Comparison of ENCODE assay signal across 31 mouse cellular contexts in the genomic region with DNA sequence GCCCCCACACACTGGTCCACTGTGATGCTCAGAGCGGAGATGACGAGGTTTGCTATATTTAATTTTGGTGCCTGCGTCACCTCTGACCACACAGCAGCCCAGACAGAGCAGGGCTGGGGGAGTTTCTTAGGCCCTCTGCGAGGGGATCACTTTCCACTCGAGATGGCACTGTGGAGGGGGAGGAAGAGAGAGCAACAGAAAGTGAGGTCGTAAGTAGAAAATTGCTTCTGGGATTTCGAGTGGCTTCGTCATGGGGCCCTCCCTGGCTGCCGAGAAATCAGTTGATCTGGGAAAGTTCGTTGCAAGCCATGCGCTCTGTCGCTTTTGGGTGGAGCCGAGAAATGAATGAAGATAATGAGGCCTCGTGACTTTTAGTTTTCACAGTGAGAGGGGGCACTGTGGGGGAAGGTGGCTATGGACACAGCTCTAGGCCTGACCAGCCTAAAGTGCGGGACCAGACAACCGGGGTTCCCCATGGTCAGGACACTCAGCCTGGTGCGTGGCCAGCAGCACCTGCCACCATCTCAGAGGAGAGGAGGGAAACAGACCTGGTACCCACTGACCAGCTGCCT. TPM values are rescaled to one million over a fixed set of nuclear protein-coding genes. Genes with fewer than 3 reads are reported as not detected.
A peak's percentile ranks its signal among the peaks of the same experiment; 100 is the strongest.
DNase-seq lines count a peak whose midpoint lies in the region; ATAC-seq and TF ChIP-seq lines count a peak whose summit lies in the region.
"Had no signal": no experiment of that assay in that cellular context is flagged by ENCODE, and none has a peak within 500 bp of the region (broad histone marks: within the 10 kb centered on the region; RNA-seq: fewer than 3 reads in every experiment).

No protein-coding gene starts in this region.

- TF ChIP-seq POLR2A in thymus, adult 2 months (IDR thresholded peaks at IDR 0.05; ENCODE audit: control insufficient read depth, extremely low read depth, insufficient read depth, low read length, poor library complexity), result no peak

- peaks cover 10% of the 10 kb centered on the region for H3K4me1 ChIP-seq in heart, embryonic 12.5 days (replicated peaks)
- peaks cover 39% of the 10 kb centered on the region for H3K4me1 ChIP-seq in liver, embryonic 12.5 days
- H3K4me1 ChIP-seq in intestine, embryonic 16.5 days (ENCODE audit: control insufficient read depth, insufficient read depth, low read length), result no peaks in the 10 kb centered on the region
- H3K4me1 ChIP-seq in thymus, adult 2 months (replicated peaks; ENCODE audit: control insufficient read depth, insufficient read depth, low read length), result no peaks in the 10 kb centered on the region
- H3K4me1 ChIP-seq: lung, embryonic 15.5 days; midbrain, embryonic 12.5 days; neural tube, embryonic 13.5 days had no signal

- H3K36me3 ChIP-seq in heart, embryonic 12.5 days, result no peaks in the 10 kb centered on the region
- H3K36me3 ChIP-seq in liver, embryonic 12.5 days, result no peaks in the 10 kb centered on the region
- H3K36me3 ChIP-seq in intestine, embryonic 16.5 days (ENCODE audit: control insufficient read depth, insufficient read depth, low read length), result no peaks in the 10 kb centered on the region
- H3K36me3 ChIP-seq in thymus, adult 2 months (ENCODE audit: control insufficient read depth, insufficient read depth, low read length), result no peaks in the 10 kb centered on the region
- H3K36me3 ChIP-seq: heart, embryonic 15.5 days; hindbrain, embryonic 10.5 days; lung, embryonic 15.5 days; midbrain, embryonic 12.5 days; neural tube, embryonic 13.5 days had no signal

- no peak overlapping the region for H3K27ac ChIP-seq in heart, embryonic 12.5 days (ENCODE audit: poor library complexity, severe bottlenecking)
- H3K27ac ChIP-seq in liver, embryonic 12.5 days, result peak overlapping the region; percentile 68
- H3K27ac ChIP-seq in intestine, embryonic 16.5 days (ENCODE audit: low read length), result no peak overlapping the region
- H3K27ac ChIP-seq in thymus, adult 2 months (ENCODE audit: control insufficient read depth, insufficient read depth, low read length), result no peak overlapping the region
- H3K27ac ChIP-seq: heart, embryonic 15.5 days; hindbrain, embryonic 10.5 days; lung, embryonic 15.5 days; macrophage; midbrain, embryonic 12.5 days; neural tube, embryonic 13.5 days had no signal

- peaks cover 3% of the 10 kb centered on the region; the same call in 1 of the 2 replicates for H3K27me3 ChIP-seq in heart, embryonic 12.5 days (replicated peaks)
- H3K27me3 ChIP-seq in liver, embryonic 12.5 days (replicated peaks), result no peaks in the 10 kb centered on the region
- no peaks in the 10 kb centered on the region for H3K27me3 ChIP-seq in intestine, embryonic 16.5 days (replicated peaks; ENCODE audit: control insufficient read depth, insufficient read depth, low read length)
- no peaks in the 10 kb centered on the region for H3K27me3 ChIP-seq in thymus, adult 2 months (ENCODE audit: control insufficient read depth, insufficient read depth, low read length)
- H3K27me3 ChIP-seq: heart, embryonic 15.5 days; lung, embryonic 15.5 days; neural tube, embryonic 13.5 days; Patski had no signal

- no peak for ATAC-seq in heart, embryonic 12.5 days (ENCODE audit: insufficient number of reproducible peaks, low FRiP score)
- peak; percentile 72 for ATAC-seq in liver, embryonic 12.5 days
- ATAC-seq in intestine, embryonic 16.5 days, result no peak
- ATAC-seq: activated CD4-positive, CD25-positive, alpha-beta regulatory T cell, adult 4 months; forebrain, postnatal 0 days; inflammation-experienced regulatory T-cells, adult 6 months; Patski had no signal

- WGBS in heart, embryonic 12.5 days, result 55% methylated on average over 17 of the region's 17 CpGs
- WGBS in liver, embryonic 12.5 days (ENCODE audit: insufficient replicate concordance), result 45% methylated on average over 17 of the region's 17 CpGs
- 70% methylated on average over 17 of the region's 17 CpGs for WGBS in intestine, embryonic 16.5 days
- WGBS in thymus, adult 2 months, result 92% methylated on average over 17 of the region's 17 CpGs

- DNase-seq in heart, postnatal 4 days, result no peak
- DNase-seq in CD4-positive helper T cell, adult 2 months (ENCODE audit: low read depth, low spot score), result peak; percentile 74
- peak; percentile 62 for DNase-seq in MN1 (ENCODE audit: low spot score)
- DNase-seq in thymus, adult 2 months, result no peak
- DNase-seq in lung, adult 18-20 months, result no peak
- DNase-seq: adrenal gland, postnatal 14 days; cerebellum, adult 2 months; forebrain, postnatal 0 days; kidney, adult 9 months; kidney, postnatal 36 days; layer of hippocampus, adult 9-11 months; right cerebral cortex, postnatal 14 days; spleen, adult 18-20 months; thymus, postnatal 36 days had no signal

- 0 out of 2 replicates have a peak overlapping the region, but pooled peaks have one; percentile 0 for H3K4me2 ChIP-seq in heart, embryonic 12.5 days
- peak overlapping the region; percentile 37 for H3K4me2 ChIP-seq in liver, embryonic 12.5 days
- H3K4me2 ChIP-seq in intestine, embryonic 16.5 days (ENCODE audit: low read depth, low read length), result no peak overlapping the region
- H3K4me2 ChIP-seq: heart, embryonic 15.5 days; lung, embryonic 15.5 days; midbrain, embryonic 12.5 days; neural tube, embryonic 13.5 days had no signal

- TF ChIP-seq CTCF in thymus, adult 2 months (IDR thresholded peaks at IDR 0.05; ENCODE audit: borderline replicate concordance, control insufficient read depth, extremely low read depth, insufficient read depth, low read length, poor library complexity), result no peak

- no peak overlapping the region for H3K4me3 ChIP-seq in heart, embryonic 12.5 days
- H3K4me3 ChIP-seq in liver, embryonic 12.5 days, result no peak overlapping the region
- H3K4me3 ChIP-seq in intestine, embryonic 16.5 days (ENCODE audit: low read length), result no peak overlapping the region
- H3K4me3 ChIP-seq in thymus, adult 2 months (ENCODE audit: control insufficient read depth, insufficient read depth, low read length), result no peak overlapping the region
- H3K4me3 ChIP-seq: erythroblast, embryonic 14.5 days; heart, embryonic 15.5 days; hindbrain, embryonic 10.5 days; lung, embryonic 15.5 days; midbrain, embryonic 12.5 days; neural tube, embryonic 13.5 days had no signal

- no peaks in the 10 kb centered on the region; the same call in 1 of the 2 replicates for H3K9me3 ChIP-seq in heart, embryonic 12.5 days (replicated peaks)
- no peaks in the 10 kb centered on the region for H3K9me3 ChIP-seq in liver, embryonic 12.5 days (replicated peaks)
- no peaks in the 10 kb centered on the region for H3K9me3 ChIP-seq in intestine, embryonic 16.5 days (ENCODE audit: control insufficient read depth, low read length)
- H3K9me3 ChIP-seq: heart, embryonic 15.5 days; hindbrain, embryonic 10.5 days; lung, embryonic 15.5 days; neural tube, embryonic 13.5 days had no signal

- H3K9ac ChIP-seq in heart, embryonic 12.5 days, result no peak overlapping the region; the same call in 1 of the 2 replicates
- H3K9ac ChIP-seq in liver, embryonic 12.5 days, result no peak overlapping the region
- H3K9ac ChIP-seq in intestine, embryonic 16.5 days (ENCODE audit: low read depth, low read length), result no peak overlapping the region; the same call in 1 of the 2 replicates
- H3K9ac ChIP-seq: forebrain, postnatal 0 days; heart, embryonic 15.5 days; lung, embryonic 15.5 days; midbrain, embryonic 12.5 days; neural tube, embryonic 13.5 days had no signal

RNA-seq across cellular contexts. Expression of gene Il13, which starts 7.6 kb away (rescaled TPM):
- polyA plus RNA-seq in heart, embryonic 12.5 days (2016; fragmentation: Nextera tagmentation; extraction: Ambion mirVana), result not detected in 2 replicates
- not detected for total RNA-seq in heart, postnatal 4 days (2021)
- polyA plus RNA-seq in liver, embryonic 12.5 days (2016; fragmentation: Nextera tagmentation; extraction: Ambion mirVana), result not detected in 2 replicates
- not detected in 2 replicates for polyA plus RNA-seq in intestine, embryonic 16.5 days (2015; fragmentation: Nextera tagmentation; extraction: Ambion mirVana)
- polyA plus RNA-seq in thymus, adult 2 months (2012; rRNA removed), result 8.5 and 10.4 TPM in 2 replicates
- total RNA-seq: adrenal gland, postnatal 14 days; forebrain, postnatal 0 days; gastrocnemius, adult 18-20 months; left cerebral cortex, adult 8-10 months had no signal
- polyA plus RNA-seq: activated CD4-positive, CD25-positive, alpha-beta regulatory T cell, adult 4 months; cerebellum, adult 2 months; erythroblast, embryonic 14.5 days; forebrain, postnatal 0 days; heart, embryonic 15.5 days; hindbrain, embryonic 10.5 days; inflammation-experienced regulatory T-cells, adult 6 months; limb, embryonic 11.5 days; macrophage; midbrain, embryonic 12.5 days; neural tube, embryonic 13.5 days; Patski had no signal

RNA-seq across cellular contexts. Expression of gene Il4, which starts 8.4 kb away (rescaled TPM):
- polyA plus RNA-seq in heart, embryonic 12.5 days (2016; fragmentation: Nextera tagmentation; extraction: Ambion mirVana), result 0.83 TPM in 1 of 2 replicates, not detected in the other
- total RNA-seq in heart, postnatal 4 days (2021), result not detected
- polyA plus RNA-seq in liver, embryonic 12.5 days (2016; fragmentation: Nextera tagmentation; extraction: Ambion mirVana), result 0.81 TPM in 2 replicates
- polyA plus RNA-seq in intestine, embryonic 16.5 days (2015; fragmentation: Nextera tagmentation; extraction: Ambion mirVana), result 0.35 and 0.47 TPM in 2 replicates
- polyA plus RNA-seq in thymus, adult 2 months (2012; rRNA removed), result 0.55 TPM in 1 of 2 replicates, not detected in the other
- total RNA-seq: adrenal gland, postnatal 14 days; forebrain, postnatal 0 days; gastrocnemius, adult 18-20 months had no signal
- polyA plus RNA-seq: cerebellum, adult 2 months; erythroblast, embryonic 14.5 days; gonadal fat pad, adult 2 months had no signal

RNA-seq across cellular contexts. Expression of gene Kif3a, which starts 59.7 kb away (rescaled TPM):
- 36.1 and 37.2 TPM in 2 replicates for polyA plus RNA-seq in heart, embryonic 12.5 days (2016; fragmentation: Nextera tagmentation; extraction: Ambion mirVana)
- total RNA-seq in heart, postnatal 4 days (2021), result 10 to 100 TPM; 14.1 to 14.4 TPM
- polyA plus RNA-seq in liver, embryonic 12.5 days (2016; fragmentation: Nextera tagmentation; extraction: Ambion mirVana), result 13.7 and 14.5 TPM in 2 replicates
- polyA plus RNA-seq in intestine, embryonic 16.5 days (2015; fragmentation: Nextera tagmentation; extraction: Ambion mirVana), result 35.0 and 42.3 TPM in 2 replicates
- polyA plus RNA-seq in thymus, adult 2 months (2012; rRNA removed), result 3.8 and 4.2 TPM in 2 replicates

Comparison
In these comparisons a context has a peak if more than half of its experiments do, and no peak if none do; other contexts are left out.
1. DNase-seq: peak in CD4-positive helper T cell, adult 2 months (single experiment) and MN1 (single experiment); none in heart, postnatal 4 days (single experiment), thymus, adult 2 months (single experiment) and lung, adult 18-20 months (0 of 2).